Mouse (Mus musculus) heart, postnatal 4 days (tissue): ENCODE measurements at regions not wholly inside any gene's neighbourhood (a gene's known extent, or its start where the extent isn't known, plus 50 kb on each side); places are given as distances from the start of the nearest gene placed in this dataset.

Experiments
- DNase-seq: peaks from one replicate; pipeline ENCODE4 v3.0.0; 2021

DNA sequence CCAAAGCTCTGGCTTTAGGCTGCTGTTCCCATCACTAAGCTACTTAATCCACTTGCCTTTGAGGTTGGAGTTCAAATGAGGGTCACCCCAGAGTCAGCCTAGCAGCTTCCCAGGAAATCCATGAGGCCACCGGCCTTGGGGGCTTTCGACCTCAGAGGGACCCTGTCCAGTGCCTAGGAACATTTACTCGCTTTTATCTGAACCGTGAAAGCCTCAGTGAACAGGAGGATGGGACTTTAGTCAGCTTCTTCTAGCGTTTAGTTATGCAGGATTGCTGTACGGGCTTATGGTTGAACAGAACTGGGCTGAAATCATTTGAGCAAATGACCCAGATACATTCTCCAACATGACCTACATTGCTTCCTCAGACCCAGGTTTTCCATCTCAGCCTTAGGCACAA is 174.9 kb downstream of the Parm1 start:
- no peak for DNase-seq

DNA sequence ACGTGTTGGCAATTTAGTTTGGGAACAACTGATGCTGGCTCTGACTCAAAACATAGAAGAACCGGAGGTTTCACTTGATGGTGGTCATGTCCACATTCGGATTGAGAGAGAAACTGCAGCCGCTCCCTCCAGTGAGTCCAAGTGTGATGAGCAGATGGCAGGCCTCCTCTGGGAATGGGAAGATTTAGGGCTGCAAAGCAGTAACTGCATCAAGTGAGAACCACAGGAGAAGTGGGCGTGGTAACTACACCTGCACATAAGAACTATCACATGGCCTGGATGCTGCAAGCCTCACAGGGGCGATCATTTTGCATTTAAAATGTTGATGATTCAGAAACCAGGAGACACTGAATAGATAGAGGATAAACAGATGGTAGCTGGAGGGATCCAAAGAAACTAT is 161.3 kb downstream of the Parm1 start:
- no peak for DNase-seq
